Mouse (Mus musculus) urinary bladder, postnatal 4 days (tissue): Measurements from ENCODE around the gene Parp2.
"Not testable (repeated sequence)": the region's sequence is repeated elsewhere in the genome, so short reads cannot be mapped to it uniquely, and the experiment has no call there.

Experiments used
- DNase-seq, 2 experiments: peaks; one replicate each; pipeline ENCODE4 v3.0.0; 2021 to 2022; ENCODE audit warnings: low spot score in 2 of 2

Parp2 gene

DNA sequence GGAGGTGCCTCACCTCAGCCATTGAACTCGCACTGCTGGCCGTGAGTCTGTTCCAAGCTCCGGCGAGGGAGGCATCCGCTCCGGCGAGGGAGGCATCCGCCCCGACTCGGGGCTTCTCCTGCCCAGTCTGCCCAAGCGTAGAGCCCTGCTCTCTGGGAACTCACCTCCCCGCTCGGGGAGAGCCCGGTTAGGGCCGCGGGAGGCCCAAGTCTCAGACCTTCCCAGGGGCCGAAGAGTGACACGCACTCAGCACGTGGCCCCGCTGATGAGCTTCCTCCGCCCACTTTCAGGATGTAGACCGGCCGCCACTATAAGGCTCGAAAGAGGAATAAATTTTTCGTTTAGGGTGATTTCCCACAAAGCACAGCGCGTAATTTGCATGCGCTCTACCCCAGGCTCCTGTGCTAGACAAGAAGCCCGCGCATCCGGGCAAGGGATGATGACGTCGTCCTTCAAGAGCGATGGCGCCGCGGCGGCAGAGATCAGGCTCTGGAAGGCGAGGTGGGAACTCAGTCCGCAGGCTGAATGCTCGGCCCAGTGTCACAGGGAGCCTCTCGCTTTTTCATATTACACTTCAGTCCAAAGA is at the start of gene Parp2, which contains the start of gene Ccnb1ip1:
Gene Parp2, plus strand, starts transcription at position 355 of the 586 bp plus-strand sequence.
Gene Ccnb1ip1, minus strand, starts transcription at position 246 of the 586 bp plus-strand sequence.
- peak; percentile 95 for DNase-seq

DNA sequence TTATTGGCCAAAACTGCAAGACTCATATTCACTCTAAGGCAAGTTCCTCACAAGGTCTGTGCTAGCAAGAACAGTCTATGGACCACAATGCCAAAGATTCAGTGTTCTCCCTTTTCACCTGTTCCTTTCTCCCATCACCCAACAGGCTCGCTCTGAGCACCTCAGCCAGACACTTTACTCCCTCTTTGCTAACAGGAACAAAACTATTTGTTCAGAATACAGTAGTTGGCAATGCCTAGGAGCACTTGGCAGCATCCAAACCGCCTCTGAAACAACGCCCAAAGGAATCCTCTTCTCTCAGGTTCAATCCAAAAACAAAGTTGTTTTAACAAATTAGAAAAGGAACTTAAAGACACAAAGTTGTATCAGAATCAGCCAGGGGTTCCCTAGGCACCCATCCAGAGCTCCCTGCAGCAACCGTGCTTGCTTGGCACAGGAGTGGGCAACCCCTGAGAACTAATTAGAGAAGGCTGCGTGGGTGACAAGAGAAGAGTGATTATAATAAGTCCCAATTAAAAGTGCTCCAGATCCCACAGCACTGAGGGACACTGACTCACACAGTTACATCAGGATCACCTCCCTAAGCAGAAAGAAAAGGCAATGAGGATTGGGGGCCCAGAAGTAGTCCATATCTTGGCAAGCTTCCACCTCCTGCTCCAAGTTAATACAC is 49.1 kb upstream of the Parp2 start:
- no peak for DNase-seq

DNA sequence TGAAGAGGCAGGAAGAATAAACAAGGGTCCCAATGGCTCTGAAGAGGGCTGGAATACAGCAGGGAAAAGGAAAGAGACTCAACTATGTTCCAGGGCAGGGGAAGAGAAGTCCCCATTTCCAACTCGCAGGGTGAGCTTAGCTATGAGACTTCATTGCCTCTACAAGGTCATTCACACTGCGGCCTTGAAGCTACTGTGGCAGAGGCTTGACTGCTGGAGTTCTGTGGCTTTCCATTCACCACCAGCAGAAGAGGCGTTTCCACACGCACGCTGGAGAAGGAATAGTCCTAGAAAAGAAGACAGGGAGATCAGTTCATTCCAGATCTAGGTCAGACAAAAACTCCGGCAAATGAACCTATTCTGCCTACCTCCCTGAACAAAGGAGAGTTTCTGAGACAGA is 41.9 kb upstream of the Parp2 start:
- no peak for DNase-seq

DNA sequence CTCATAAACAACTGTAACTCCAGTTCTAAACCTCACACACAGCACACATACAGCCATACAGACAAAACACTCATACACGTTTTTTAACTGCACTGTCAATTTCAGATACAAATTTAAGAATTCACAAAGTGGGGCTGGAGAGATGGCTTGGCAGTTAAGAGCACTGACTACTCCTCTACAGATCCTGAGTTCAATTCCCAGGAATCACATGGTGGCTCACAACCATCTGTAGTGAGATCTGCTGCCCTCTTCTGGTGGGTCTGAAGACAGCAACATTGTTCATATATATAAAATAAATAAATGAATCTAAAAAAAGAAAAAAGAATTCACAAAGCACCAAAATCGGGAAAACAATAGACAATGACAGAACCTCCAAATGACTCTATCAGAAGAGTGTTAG is 36.3 kb upstream of the Parp2 start:
- no peak for DNase-seq

DNA sequence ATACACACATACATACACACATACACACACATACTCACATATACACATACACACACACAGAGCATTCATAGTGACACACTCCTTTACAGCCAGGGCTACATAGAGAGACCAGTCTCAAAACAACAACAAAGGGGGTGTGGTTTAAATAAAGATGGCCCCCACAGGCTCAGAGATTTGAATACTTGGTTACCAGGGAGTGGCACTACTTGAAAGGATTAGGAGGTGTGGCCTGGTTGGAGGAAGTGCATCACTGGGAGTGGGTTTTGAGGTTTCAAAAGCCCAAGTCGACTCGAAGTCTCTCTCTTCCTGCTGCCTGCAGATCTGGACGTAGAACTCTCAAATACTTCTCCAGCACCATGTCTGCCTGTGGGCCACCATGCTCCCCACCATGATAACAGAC is 25.5 kb upstream of the Parp2 start:
- DNase-seq, result no peak

DNA sequence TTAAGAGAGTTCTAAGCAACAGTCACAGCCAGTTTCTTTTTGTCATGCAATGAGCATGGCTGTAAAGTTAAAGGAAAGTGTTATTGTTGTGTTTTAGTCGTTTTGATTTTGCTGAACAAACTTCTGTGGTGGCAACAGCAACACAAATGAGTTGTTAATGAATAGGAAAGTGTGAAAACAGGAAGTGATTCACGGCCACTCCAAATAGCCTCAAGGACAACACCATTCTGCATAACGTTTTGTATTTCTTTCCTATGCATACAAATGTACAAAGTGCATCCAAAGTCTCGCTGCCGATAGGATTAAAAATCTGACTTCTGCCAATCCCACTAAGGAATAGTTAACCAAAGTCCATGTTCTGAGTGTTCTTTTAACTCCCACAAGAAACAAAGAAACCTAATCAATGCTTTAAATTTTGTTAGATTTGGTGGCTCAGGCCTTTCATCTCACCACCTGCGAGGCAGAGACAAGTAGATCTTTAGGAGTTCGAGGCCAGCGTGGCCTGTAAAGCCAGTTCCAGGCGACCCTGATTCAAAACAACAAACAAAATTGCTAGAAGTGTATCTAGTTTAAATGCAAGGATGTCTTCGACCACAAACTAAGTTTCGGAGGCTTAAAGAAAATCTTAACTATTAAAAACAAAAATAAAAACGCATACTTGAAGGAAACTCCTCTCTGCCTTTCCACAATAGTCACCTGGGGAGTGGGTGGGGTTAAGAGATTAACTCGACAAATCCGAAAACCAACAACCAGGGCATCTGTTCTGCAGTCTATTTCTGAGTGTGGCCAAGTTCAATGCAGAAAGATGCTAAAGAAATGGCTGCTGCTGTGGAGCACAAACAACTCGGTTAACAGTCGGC is 23.0 kb upstream of the Parp2 start:
- no peak for DNase-seq

DNA sequence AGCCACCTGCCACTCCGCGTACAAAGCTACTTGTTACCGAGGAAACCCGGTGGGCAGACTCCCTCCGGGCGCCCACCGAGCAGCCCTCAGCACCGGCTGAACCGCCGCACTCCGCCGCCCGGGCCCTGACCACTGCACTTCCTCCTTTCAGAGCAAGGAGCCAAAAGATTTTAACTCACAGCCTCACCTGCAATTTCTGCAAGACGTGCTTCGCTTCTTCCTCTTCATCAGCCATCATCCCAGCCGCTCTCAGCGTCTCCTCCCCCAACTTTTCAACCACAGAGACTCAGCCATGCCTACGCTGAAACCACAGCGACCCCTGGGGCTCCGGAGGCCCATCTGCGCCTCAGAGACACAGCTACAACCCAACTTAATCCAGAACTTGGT is 22.4 kb upstream of the Parp2 start, which contains the start of gene Ttc5:
Gene Ttc5, minus strand, starts transcription at position 269 of the 387 bp plus-strand sequence.
- peak; percentile 80 to 86 for DNase-seq

DNA sequence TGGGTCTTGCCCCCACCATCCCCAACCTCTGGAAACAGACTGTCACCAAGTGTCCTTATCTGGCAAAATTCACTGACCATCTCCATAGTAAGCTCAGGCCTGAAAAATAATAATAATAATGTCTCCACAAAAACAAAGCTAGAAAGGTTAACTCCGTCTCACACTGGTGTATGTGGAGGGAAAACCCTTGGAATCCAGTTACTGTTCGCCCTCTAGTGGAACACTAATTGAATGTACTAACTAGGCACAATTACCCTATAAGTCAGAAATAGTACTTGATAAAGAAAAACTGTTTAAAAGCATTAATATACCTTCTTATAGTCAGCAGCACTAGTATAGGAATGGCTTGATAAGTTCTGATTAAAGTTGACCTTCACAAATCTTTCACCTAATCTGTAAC is 19.5 kb upstream of the Parp2 start:
- no peak for DNase-seq

DNA sequence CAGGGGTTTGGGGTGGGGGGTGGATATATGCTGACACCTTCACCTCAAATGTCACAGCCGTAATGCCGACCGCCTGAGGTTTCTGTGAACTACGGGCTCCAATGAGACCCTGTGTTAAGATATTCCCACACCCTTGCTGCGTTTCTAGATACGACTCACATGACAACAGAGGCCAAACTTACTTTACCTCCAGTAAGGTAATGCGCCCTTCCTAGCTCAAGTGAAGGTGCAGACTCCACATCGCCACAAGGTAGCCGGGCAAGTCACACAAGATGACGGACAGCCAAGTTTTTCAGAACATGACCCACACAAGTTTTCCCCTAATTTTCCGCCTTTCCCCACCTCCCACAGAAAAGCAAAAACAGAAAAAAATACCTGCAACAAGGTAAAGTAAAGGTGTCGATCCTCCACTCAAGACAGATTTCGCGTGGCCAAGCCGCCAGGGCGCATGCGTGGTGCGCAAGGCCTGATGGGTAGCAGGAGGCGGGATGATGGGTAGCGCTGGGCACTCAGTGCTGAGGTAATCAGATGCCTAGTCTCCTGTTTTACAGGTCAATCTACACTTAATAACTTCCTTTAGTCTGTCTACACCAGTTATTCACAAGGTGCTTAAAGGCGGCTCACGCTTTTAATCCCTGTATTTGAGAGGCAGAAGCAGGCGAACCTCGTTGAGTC is 12.2 kb upstream of the Parp2 start:
- no peak for DNase-seq

DNA sequence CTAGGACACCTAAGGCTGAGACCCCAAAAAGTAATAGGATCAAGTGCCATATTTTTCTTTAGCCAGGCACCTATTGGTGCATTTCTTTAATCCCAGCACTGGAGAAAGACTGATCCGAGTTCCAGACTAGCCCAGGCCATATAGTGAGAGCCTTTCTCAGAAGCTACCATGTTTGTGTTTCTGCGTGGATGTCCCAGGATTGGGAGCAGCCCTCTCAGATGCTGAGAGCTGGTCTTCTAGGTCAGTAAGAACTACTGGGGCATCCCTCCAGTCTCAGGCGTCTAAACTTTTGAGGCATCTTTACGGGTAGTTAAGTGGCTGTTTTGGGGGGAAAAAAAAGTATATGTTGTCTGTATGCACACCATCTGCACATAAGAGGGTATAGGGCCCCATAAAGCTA is 11.7 kb upstream of the Parp2 start:
- no peak for DNase-seq

DNA sequence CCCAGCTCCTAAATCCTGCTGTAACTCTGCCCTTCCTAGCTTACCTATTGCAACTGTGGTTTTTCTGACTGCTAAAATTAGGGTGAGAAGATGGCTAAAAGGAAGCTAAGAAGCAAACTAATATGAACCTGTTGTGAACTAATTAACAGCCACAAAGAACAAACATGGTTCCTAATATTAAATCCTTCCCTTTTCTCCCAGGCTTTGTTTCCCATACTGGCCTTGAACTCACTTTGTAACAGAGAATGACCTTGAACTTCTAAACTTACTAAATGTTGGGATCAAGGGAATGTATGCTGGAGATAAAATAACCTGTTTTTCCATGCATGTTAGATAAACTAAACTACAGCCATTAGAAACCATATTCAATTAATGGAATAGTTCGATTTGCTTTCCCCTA is 11.2 kb upstream of the Parp2 start:
- DNase-seq, result no peak

DNA sequence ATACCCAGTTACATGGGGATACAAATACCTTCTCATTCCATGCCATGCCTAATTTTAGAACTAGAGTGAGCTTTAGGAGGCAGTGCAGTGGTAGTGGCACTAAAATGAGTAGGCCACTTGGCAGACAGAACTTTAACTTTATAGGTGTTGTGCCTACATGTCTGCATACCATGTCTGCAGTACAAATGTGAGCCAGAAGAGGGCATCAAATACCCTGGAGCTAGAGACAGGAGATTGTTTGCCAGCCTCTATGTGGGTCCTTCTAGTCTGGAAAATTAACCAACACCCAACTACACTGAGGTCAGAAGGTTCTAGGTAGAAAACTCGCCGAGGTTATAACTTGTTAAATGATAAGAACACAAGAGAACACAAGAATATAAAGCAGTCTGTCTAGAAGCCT is 9.1 kb upstream of the Parp2 start:
- DNase-seq, result no peak

DNA sequence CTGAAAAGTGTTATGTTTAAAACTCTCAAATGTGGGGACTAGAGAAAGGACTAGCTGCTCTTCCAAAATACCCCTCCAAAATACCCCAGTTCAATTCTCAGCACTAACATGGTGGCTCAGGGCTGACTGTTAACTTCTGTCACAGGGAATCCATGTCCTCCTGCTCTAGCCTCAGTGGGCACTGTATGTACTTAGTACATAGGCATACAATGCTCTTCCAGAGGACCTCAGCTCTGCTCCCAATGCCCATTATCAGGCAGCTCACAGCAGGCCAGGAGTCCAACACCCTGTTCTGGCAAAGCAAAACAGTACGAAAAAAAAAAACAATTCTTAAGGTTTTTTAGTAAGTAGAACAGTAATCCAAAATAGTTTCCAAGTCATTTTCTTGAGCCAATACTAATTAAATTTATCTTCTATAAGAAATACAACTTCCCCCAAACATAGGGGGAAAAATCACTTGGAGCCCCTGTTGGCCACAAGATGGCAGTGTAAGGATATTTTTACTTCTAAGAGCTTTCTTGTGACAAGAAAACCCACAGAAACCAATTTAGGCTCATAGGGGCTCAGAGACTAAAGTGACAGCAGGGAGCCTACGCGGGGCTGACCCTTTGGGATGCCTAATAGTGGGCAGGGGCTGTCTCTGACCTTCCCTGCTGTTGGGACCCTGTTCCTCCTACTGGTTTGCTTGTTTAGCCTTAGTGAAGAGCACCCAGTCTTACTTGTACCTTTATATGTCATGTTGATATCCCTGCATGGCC is 8.0 kb upstream of the Parp2 start:
- DNase-seq, result no peak

DNA sequence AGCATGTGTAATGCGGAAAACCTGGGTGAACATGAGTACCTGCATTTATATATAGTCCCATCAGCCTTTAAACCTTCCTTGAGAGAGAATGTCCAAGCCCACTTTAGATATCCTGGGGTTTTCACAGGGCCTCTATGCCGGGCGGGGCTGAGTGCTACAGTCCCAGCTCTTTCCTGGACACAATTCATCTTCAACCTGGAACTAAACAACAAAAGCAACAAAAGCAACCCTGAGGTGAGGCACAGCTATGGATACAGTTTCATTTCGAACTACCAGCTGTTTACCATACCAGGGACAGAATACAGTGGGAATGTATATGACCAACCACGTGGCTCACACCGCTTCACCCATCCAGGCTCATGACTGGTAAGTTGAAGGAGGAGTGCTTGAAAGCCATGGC is 5.2 kb upstream of the Parp2 start:
- DNase-seq, result no peak

DNA sequence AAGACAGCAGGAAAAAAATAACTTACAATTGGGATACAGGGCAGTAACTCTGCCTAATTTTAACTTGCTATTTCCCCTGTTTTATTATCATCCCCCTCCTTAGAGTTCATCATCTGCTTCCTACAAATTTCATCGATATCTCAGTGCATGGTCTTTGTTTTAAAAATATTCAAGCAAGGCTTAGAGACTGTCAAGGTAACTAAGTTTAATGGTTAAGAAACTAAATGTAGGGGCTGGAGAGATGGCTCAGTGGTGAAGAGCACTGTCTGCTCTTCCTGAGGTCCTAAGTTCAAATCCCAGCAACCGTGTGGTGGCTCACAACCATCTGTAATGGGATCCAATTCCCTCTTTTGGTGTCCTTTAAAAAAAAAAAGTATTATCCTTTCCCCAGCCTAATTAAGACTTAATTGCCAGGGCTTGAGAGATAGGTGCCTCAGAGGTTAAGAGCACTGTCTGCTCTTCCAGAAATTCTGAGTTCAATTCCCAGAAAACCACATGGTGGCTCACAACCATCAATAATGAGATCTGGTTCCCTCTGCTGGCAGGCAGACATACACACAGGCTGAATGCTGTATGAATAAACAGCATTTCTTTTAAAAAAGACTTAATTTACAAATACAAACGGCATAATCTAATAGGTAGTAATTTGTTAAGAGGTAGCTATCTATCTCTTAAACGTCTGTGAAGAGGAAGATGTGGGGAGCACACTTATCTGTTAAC is 4.6 kb upstream of the Parp2 start:
- no peak for DNase-seq

DNA sequence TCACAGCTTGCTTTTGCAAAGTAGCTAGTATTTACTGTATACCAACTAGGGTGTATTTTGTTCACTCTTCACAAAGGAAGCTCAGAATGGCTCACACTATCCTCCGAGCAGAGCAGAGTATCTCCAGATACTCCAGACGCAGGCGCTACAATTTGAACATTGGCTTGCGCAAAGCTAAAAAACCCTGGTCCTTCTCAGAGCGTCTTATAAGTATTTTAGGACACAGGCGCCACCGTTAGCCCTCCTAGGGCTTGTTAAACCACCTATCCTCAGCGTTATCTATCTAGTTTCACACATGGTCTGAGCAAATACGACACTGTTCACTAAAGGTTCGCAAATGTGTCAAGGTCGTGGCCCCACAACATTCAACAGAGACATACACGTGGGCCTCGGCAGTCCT is 3.0 kb upstream of the Parp2 start:
- DNase-seq, result no peak

DNA sequence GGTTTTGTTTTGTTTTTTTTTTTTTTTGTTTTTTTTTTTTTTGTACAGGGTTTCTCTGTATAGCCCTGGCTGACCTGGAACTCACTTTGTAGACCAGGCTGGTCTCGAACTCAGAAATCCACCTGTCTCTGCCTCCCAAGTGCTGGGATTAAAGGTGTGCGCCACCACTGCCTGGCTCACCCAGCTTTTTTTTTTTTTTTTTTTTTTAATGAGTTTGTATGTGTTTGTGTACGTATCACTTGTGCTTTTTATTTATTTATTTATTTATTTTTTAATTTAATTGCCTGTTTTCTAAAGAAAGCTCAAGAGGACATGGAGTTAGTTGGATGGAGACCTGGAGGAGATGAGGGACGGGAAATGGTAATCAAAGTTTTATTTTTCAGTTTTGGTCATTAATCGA is 1.2 kb upstream of the Parp2 start:
- DNase-seq, result not testable (repeated sequence)

DNA sequence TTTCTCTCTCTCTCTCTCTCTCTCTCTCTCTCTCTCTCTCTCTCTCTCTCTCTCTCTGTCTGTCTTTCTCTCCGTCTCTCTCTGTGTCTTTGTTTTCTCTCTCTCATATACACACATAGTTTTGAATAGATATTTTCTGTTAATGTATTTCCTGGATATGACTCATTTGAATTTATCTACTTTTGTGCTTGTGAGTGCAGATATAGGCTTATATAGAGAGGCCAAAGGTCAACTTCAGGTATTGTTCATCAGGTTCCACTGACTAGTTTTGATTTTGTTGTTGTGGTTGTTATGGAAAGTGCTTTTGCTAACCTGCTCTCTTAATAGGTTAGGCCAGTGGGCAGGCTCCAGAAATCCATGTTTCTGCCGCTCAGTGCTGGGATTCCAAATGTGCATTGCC is 5.4 kb downstream of the Parp2 start:
- no peak for DNase-seq

DNA sequence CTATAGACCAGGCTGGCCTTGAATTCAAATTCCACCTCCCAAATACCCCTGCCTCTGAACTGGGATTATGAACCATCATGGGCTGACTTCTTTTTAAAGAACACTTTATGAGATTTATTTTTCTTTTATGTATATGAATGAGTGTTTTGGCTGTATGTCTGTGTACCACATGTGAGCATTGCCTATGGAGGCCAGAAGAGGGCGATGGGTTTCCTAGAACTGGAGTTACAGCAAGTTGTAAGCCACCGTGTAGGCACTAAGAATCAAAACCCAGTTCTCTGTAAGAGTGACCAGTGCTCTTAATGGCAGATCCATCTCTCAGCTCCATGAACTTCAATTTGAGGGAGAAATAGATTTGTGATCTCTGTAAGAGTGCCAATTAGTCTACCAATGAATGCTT is 15.6 kb downstream of the Parp2 start:
- DNase-seq, result no peak

DNA sequence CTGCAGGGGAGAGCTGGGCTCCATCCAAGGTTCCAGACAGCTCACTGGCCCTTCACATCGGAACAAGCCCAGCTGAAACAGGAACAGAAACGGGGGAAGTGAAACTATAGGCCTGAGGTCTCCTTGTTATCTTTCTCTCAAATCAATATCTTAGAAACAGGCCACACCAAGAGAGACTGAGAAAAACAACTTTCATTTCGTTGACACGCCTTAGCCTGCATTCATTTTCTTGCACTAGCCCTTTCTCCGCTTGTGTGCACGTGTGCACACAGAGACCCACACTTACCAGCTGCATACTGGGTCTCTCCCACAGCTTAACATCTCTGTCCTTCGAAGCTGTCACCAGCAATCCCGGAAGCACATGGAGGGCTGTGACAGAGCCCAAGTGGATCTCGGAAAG is 16.6 kb downstream of the Parp2 start:
- no peak for DNase-seq

DNA sequence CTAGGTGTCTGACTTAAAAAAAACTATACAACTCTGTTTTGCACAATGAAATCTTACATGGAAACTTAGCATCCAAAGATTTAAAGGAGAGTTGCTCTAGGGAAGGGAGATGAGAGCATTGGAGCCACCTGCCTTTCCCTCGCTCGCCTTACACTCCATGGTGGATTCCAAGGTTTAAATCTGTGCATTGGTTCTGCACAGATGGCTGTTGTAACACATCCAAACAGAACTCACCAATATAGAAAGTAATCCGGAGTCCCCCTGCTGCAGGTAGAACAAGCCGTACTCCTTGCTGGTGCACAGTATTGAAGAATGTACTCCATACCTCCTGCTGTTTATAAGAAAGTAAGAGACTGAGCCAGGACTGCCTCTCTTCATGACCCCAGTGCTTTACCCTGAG is 18.9 kb downstream of the Parp2 start:
- no peak for DNase-seq
